Mouse (Mus musculus): ENCODE results near the gene Nos1. TPM values are rescaled to one million over a fixed set of nuclear protein-coding genes. Genes with fewer than 3 reads are reported as not detected.
A peak's percentile ranks its signal among the peaks of the same experiment; 100 is the strongest.

Gene Nos1
- total RNA-seq, 2 experiments from 2014 or later: 65.0 to 69.8 TPM

DNA sequence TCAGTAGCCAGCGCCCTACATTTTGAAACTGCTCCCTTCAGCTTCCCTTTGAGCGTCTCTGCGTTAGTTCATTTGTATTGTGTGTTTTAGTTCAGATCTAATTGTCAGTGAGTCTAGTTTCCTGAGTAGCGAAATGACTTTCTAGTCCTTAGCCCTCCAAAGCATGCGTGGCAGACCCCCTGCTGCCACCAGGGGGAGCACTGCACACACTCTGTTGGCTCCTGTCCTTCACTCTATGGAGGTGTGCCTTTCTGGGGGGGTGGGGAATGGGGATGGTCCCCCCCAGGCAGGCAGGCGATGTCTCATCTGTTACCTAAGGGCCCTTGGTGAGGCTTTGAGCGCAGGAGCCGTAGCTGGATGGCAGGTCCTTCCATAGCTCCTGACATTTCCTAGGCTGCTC lies 223.8 kb downstream of the Nos1 start:
- peak; percentile 57 to 63 for DNase-seq

DNA sequence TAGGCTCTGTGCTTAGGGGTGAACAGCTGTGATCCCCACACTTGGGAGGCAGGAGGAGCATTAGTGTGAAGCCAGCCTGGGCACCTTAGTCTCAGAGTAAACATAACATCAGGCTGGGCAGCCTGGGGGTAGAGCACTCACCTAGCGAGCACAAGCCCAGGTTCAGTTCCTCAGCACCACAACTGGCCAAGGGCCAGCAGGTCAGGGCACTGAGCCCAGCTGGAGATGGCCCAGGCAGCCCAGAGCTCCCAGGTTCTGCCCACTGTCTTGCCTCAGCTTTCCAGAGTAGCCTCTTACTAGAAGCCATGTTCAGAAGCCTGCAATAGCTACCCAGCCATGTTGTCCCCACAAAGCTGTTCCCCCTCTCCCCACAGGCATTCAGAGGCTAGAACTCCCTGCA lies 224.9 kb downstream of the Nos1 start:
- no peak for DNase-seq

DNA sequence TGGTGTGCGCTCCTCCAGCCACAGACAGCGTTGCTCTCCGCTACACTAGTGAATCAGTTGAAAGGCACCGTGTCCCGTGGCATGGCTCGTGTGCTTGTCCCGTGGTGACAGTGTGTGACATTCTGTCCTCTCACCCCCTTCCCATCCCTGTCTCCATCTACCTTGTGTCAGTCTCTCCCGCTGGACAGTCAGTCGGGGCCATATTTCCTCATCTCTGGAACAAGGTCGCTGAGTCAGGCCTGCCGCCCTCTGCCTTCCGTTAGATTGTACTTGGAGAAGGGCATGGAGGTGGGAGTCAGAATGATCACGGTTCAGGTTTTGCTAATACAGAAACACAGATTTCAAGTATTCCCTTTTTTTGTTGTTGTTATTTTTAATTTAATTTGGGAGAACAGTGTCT lies 227.5 kb downstream of the Nos1 start:
- no peak for DNase-seq

Other genes with a start within 250 kb of the Nos1 start
- gene Fbxo21, start 195.7 kb downstream of the Nos1 start, total RNA-seq (2021): 100 to 1,000 TPM; 145 to 152 TPM
- 10 to 100 TPM; 92.5 to 93.1 TPM for gene Tesc, start 246.7 kb downstream of the Nos1 start, total RNA-seq (2021)

Data from layer of hippocampus, postnatal 36 days (tissue).